Mouse (Mus musculus): Measurements from ENCODE around the gene Pacs2. TPM values are rescaled to one million over a fixed set of nuclear protein-coding genes. Genes with fewer than 3 reads are reported as not detected.
A peak's percentile ranks its signal among the peaks of the same experiment; 100 is the strongest.

Gene Pacs2
- polyA plus RNA-seq, 1 experiment from 2014 or later: 6.8 TPM

GRCm38 (mm10) chr12:113114856-113115538 is 100.7 kb downstream of the Pacs2 start:
- Histone ChIP-seq H3K36me3 (ENCODE audit: insufficient read depth, low read length) (peaks cover 9% of the 10 kb centered on the region; the same call in 1 of the 2 replicates), H3K4me1 (ENCODE audit: insufficient read depth, low read depth, low read length) (no peaks in the 10 kb centered on the region), H3K4me2 (replicated peaks; ENCODE audit: low read depth, low read length) (no peak overlapping the region), H3K27ac (ENCODE audit: low read length) (no peak overlapping the region), H3K9ac (replicated peaks; ENCODE audit: low read depth) (no peak overlapping the region), H3K4me3 (ENCODE audit: low read depth, low read length) (no peak overlapping the region), H3K9me3 (ENCODE audit: low read length) (no peaks in the 10 kb centered on the region), H3K27me3 (replicated peaks; ENCODE audit: insufficient read depth, low read length) (no peaks in the 10 kb centered on the region)
- 0 out of 2 replicates have a peak, but pooled peaks have one; percentile 32 for ATAC-seq
- WGBS: 73% methylated on average over 16 of the region's 16 CpGs
- DNase-seq (ENCODE audit: low spot score): no peak
- TF ChIP-seq EP300 (IDR thresholded peaks at IDR 0.05): no peak
- TF ChIP-seq CTCF (IDR thresholded peaks at IDR 0.05): peak; percentile 30

GRCm38 (mm10) chr12:113119516-113120410 is 105.5 kb downstream of the Pacs2 start:
- Histone ChIP-seq H3K27me3 (replicated peaks; ENCODE audit: insufficient read depth, low read length) (no peaks in the 10 kb centered on the region), H3K4me1 (ENCODE audit: insufficient read depth, low read depth, low read length) (no peaks in the 10 kb centered on the region), H3K27ac (ENCODE audit: low read length) (no peak overlapping the region), H3K4me2 (replicated peaks; ENCODE audit: low read depth, low read length) (no peak overlapping the region), H3K9ac (replicated peaks; ENCODE audit: low read depth) (no peak overlapping the region), H3K36me3 (ENCODE audit: insufficient read depth, low read length) (peaks cover 47% of the 10 kb centered on the region; the same call in 1 of the 2 replicates), H3K4me3 (ENCODE audit: low read depth, low read length) (no peak overlapping the region), H3K9me3 (ENCODE audit: low read length) (no peaks in the 10 kb centered on the region)
- ATAC-seq: peak; percentile 84
- peak; percentile 83 for DNase-seq (ENCODE audit: low spot score)
- WGBS: 78% methylated on average over 13 of the region's 20 CpGs
- TF ChIP-seq CTCF (IDR thresholded peaks at IDR 0.05): peak; percentile 98
- no peak for TF ChIP-seq EP300 (IDR thresholded peaks at IDR 0.05)

Small RNA genes lying within 50 kb of the gene (microRNA-seq; reads per million reads assigned to microRNA genes)
- gene Gm44471: not detected

Other genes with a start within 250 kb of the Pacs2 start
- 4.8 and 4.9 TPM in 2 replicates for gene Ahnak2, start 211.9 kb upstream of the Pacs2 start, polyA plus RNA-seq (2015; fragmentation: Nextera tagmentation; extraction: Ambion mirVana)
- gene Clba1, start 205.6 kb upstream of the Pacs2 start, polyA plus RNA-seq (2015; fragmentation: Nextera tagmentation; extraction: Ambion mirVana): 17.8 and 19.0 TPM in 2 replicates
- 28.1 and 29.5 TPM in 2 replicates for gene Cdca4, start 185.1 kb upstream of the Pacs2 start, polyA plus RNA-seq (2015; fragmentation: Nextera tagmentation; extraction: Ambion mirVana)
- gene Gpr132, start 146.3 kb upstream of the Pacs2 start, polyA plus RNA-seq (2015; fragmentation: Nextera tagmentation; extraction: Ambion mirVana): 0.25 and 0.40 TPM in 2 replicates
- gene Jag2, start 84.7 kb upstream of the Pacs2 start, polyA plus RNA-seq (2015; fragmentation: Nextera tagmentation; extraction: Ambion mirVana): 6.0 and 7.7 TPM in 2 replicates
- 101 TPM in 2 replicates for gene Nudt14, start 72.4 kb upstream of the Pacs2 start, polyA plus RNA-seq (2015; fragmentation: Nextera tagmentation; extraction: Ambion mirVana)
- gene Btbd6, start 38.0 kb upstream of the Pacs2 start, polyA plus RNA-seq (2015; fragmentation: Nextera tagmentation; extraction: Ambion mirVana): 20.2 and 23.4 TPM in 2 replicates
- gene Brf1, start 13.8 kb upstream of the Pacs2 start, polyA plus RNA-seq (2015; fragmentation: Nextera tagmentation; extraction: Ambion mirVana): 38.8 and 44.9 TPM in 2 replicates
- gene Tex22, start 60.0 kb downstream of the Pacs2 start, polyA plus RNA-seq (2015; fragmentation: Nextera tagmentation; extraction: Ambion mirVana): not detected in 2 replicates
- gene Mta1, start 83.8 kb downstream of the Pacs2 start, polyA plus RNA-seq (2015; fragmentation: Nextera tagmentation; extraction: Ambion mirVana): 10.5 and 12.2 TPM in 2 replicates
- 1,357 and 1,498 TPM in 2 replicates for gene Crip2, start 125.7 kb downstream of the Pacs2 start, polyA plus RNA-seq (2015; fragmentation: Nextera tagmentation; extraction: Ambion mirVana)
- gene Crip1, start 131.8 kb downstream of the Pacs2 start, polyA plus RNA-seq (2015; fragmentation: Nextera tagmentation; extraction: Ambion mirVana): 1,321 and 1,744 TPM in 2 replicates
- 2.5 and 2.6 TPM in 2 replicates for gene Tedc1, start 141.9 kb downstream of the Pacs2 start, polyA plus RNA-seq (2015; fragmentation: Nextera tagmentation; extraction: Ambion mirVana)
- gene Tmem121, start 171.4 kb downstream of the Pacs2 start, polyA plus RNA-seq (2015; fragmentation: Nextera tagmentation; extraction: Ambion mirVana): 1.2 TPM in 2 replicates